Mouse (Mus musculus) cortical plate, adult 2 months (tissue): Measurements from ENCODE around the gene Mup6.
"Not testable (repeated sequence)": the region's sequence is repeated elsewhere in the genome, so short reads cannot be mapped to it uniquely, and the experiment has no call there.

Experiments used
- CTCF ChIP-seq: fragments of 200-500 bp; IDR thresholded peaks from 2 replicates; pipeline ENCODE4 v1.5.1; 2011; ENCODE audit warnings: mild to moderate bottlenecking, control low read depth, low read length; ENCODE audit not compliant: insufficient read depth; ENCODE audit errors: extremely low read depth
- POLR2A ChIP-seq: fragments of 200-500 bp; IDR thresholded peaks from 2 replicates; pipeline ENCODE4 v1.6.1; 2011; ENCODE audit warnings: mild to moderate bottlenecking, low read length, control low read depth; ENCODE audit not compliant: insufficient read depth; ENCODE audit errors: extremely low read depth

DNA sequence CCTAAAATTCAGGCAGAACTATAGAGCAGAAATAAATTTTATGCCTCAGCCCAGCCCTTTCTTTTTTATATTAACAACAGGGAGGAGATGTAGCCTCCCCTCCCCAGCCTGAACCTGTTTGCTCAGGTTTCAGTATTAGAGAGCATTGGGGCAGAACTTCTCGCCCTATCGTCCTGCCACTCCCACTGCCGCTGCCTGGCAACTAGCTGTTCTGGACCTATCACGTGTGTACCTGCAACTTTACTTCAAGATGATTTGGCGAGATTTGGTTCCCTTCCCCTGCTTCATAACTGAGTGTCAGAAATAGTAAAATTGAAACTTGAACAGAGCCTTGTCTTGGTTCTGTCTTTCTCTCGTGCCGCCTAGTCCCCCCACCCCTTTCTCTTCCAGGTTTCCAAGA lies 56.0 kb downstream of the Mup6 start:
- not testable (repeated sequence) for TF ChIP-seq CTCF, POLR2A
